Mouse (Mus musculus) forebrain, postnatal 0 days (tissue): ENCODE measurements around the gene Zfpm1. TPM values are rescaled to one million over a fixed set of nuclear protein-coding genes. Genes with fewer than 3 reads are reported as not detected.

Experiments
- ATAC-seq: fragments of 200-750 bp; cut with Nextera tagmentation; 2 replicates; pipeline ENCODE4 v1.8.0; 2017; ENCODE audit warnings: mild to moderate bottlenecking, moderate library complexity
- DNase-seq: peaks from one replicate; pipeline ENCODE4 v3.0.0-alpha.2; 2015
- H3K27ac ChIP-seq: fragments of 300-500 bp; sonication (generic); 2 replicates; pipeline ENCODE4 v1.5.1; 2014; ENCODE audit warnings: low read depth, mild to moderate bottlenecking, antibody characterized with exemption, low read length, moderate library complexity, mixed read lengths
- H3K27me3 ChIP-seq: fragments of 300-500 bp; sonication (generic); 2 replicates; pipeline ENCODE4 v1.6.1; 2014; ENCODE audit warnings: mild to moderate bottlenecking, low read length, mixed read lengths; ENCODE audit not compliant: insufficient read depth
- H3K36me3 ChIP-seq: fragments of 300-500 bp; sonication (generic); 2 replicates; pipeline ENCODE4 v1.6.1; 2014; ENCODE audit warnings: mild to moderate bottlenecking, moderate library complexity; ENCODE audit not compliant: insufficient read depth
- H3K4me1 ChIP-seq: fragments of 300-500 bp; sonication (generic); 2 replicates; pipeline ENCODE4 v1.6.1; 2014; ENCODE audit warnings: antibody characterized with exemption; ENCODE audit not compliant: insufficient read depth
- H3K4me2 ChIP-seq: fragments of 300-500 bp; sonication (generic); 2 replicates; pipeline ENCODE4 v1.6.1; 2014; ENCODE audit warnings: low read depth, mild to moderate bottlenecking, moderate library complexity
- H3K4me3 ChIP-seq: fragments of 300-500 bp; sonication (generic); 2 replicates; pipeline ENCODE4 v1.5.1; 2014; ENCODE audit warnings: low read depth, low read length, mixed read lengths
- H3K9ac ChIP-seq: fragments of 300-500 bp; sonication (generic); 2 replicates; pipeline ENCODE4 v1.6.1; 2014; ENCODE audit warnings: mild to moderate bottlenecking
- H3K9me3 ChIP-seq: fragments of 300-500 bp; sonication (generic); 2 replicates; pipeline ENCODE4 v1.6.1; 2016; ENCODE audit warnings: low read length
- CTCF ChIP-seq: sonication (generic); IDR thresholded peaks from 2 replicates; pipeline ENCODE4 v1.5.1; 2016; ENCODE audit warnings: antibody characterized with exemption, control low read depth, low read depth
- WGBS: fragments of 180-500 bp; shearing (Covaris S2); extraction: QIAGEN DNeasy Blood & Tissue Kit; methylation state at CpG from one replicate; pipeline ENCODE4 v1.1.7; 2014; 5-methylcytosine and 5-hydroxymethylcytosine counted together
- polyA plus RNA-seq: library from polyadenylated mRNA; unstranded; fragments of >200 nt; fragmentation: Nextera tagmentation; extraction: Ambion mirVana; gene quantifications from 2 replicates; pipeline ENCODE4 v1.2.1, GENCODE M21; 2015
- total RNA-seq: library from RNA; depleted of rRNA; stranded (reverse); fragments of >200 nt; gene quantifications from 2 replicates; pipeline ENCODE4 v1.2.3, GENCODE M21; 2014

Zfpm1 gene
- total and polyA plus RNA-seq, 2 experiments from 2014 or later: 1.1 to 10.1 TPM

- ATAC-seq (peak; percentile 16; the same call in 1 of the 2 replicates), DNase-seq (no peak)
- Histone ChIP-seq H3K9ac (0 out of 2 replicates have a peak overlapping the region, but pooled peaks have one; percentile 2), H3K9me3 (no peaks in the 10 kb centered on the region), H3K4me3 (peak overlapping the region; percentile 13), H3K27me3 (0 out of 2 replicates have a peak, but pooled peaks cover 3% of the 10 kb centered on the region), H3K4me1 (0 out of 2 replicates have a peak, but pooled peaks cover 8% of the 10 kb centered on the region), H3K4me2 (peak overlapping the region; percentile 38), H3K27ac (no peak overlapping the region), H3K36me3 (no peaks in the 10 kb centered on the region)
- TF ChIP-seq CTCF: no peak
- under 1% methylated on average over 13 of the region's 14 CpGs for WGBS
Measured at GRCm38 (mm10) chr8:122343758-122344157, 61.8 kb downstream of the Zfpm1 start.

DNA sequence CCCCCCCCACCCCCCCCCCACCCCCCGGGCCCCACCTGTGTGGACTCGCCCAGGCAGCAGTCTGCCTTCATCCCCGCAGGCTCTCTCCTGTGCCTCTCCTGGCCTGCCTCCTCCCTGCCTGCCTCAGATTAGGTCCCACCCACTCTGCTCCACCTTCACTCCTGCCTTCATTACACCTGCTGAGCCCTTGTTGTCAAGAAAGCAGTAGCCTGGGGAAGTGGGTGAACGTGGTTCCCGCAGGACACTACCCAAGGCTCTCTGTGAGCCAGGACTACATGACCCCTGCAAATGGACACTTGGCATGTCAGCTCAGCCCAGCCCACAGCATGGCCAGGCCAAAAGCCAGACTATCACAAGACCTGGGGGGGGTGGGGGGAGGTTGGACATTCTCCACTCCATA lies 62.3 kb downstream of the Zfpm1 start:
- no peak for DNase-seq
- Histone ChIP-seq H3K9me3 (no peaks in the 10 kb centered on the region), H3K4me2 (no peak overlapping the region), H3K27me3 (0 out of 2 replicates have a peak, but pooled peaks cover 3% of the 10 kb centered on the region), H3K9ac (no peak overlapping the region), H3K4me3 (no peak overlapping the region), H3K27ac (no peak overlapping the region), H3K4me1 (0 out of 2 replicates have a peak, but pooled peaks cover 8% of the 10 kb centered on the region), H3K36me3 (no peaks in the 10 kb centered on the region)
- 4% methylated on average over 2 of the region's 5 CpGs for WGBS
- TF ChIP-seq CTCF: no peak
- ATAC-seq: no peak

DNA sequence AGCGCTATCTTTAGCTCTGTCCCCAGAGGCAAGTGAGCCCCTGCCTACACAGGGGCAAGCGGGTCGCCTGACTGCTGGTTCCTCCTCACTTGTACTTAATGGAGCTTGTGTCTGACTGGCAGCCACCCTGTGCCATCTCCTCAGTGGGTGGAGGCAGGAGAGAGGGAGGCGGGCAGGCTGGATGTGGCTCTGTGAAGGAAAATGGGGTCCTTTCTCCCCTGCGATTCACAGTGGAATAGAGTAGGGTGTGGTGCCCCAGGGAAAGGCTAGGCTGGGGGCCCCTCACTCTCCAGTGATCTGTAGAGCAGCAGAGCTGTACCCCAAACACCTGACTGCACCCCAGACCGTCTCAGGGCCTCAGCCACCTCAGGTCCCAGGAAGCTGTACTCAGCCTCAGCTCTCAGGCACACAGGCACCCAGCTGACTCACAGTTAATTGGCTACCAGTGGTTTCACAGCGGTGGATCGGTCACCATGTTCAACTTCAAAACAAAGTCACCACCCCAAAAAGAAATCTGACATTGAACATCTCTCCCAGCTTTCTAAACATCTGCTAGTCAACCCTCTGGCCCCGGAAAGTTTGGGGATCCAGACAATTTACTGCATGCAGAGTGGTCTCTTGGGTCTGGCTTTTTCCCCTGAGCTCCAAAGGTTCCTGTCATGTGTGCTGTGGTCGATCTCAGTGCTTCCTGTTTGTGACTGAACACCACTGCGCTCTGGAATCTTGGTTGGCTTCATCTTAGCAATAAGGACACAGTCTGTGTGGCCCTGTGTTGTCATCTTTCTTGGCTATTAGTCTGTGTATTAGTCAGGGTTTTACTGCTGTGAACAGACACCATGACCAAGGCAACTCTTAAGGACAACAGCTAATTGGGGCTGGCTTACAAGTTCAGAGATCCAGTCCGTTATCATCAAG lies 63.5 kb downstream of the Zfpm1 start:
- H3K4me3 ChIP-seq: no peak overlapping the region
- TF ChIP-seq CTCF: no peak
- 0 out of 2 replicates have a peak, but pooled peaks cover 8% of the 10 kb centered on the region for H3K4me1 ChIP-seq
- H3K4me2 ChIP-seq: no peak overlapping the region
- DNase-seq (no peak), ATAC-seq (no peak)
- H3K9ac ChIP-seq: no peak overlapping the region
- 0 out of 2 replicates have a peak, but pooled peaks cover 3% of the 10 kb centered on the region for H3K27me3 ChIP-seq
- H3K27ac ChIP-seq: no peak overlapping the region
- WGBS: 62% methylated on average over 12 of the region's 12 CpGs
- no peaks in the 10 kb centered on the region for H3K36me3 ChIP-seq
- H3K9me3 ChIP-seq: no peaks in the 10 kb centered on the region

GRCm38 (mm10) chr8:122347811-122348552 lies 66.0 kb downstream of the Zfpm1 start:
- TF ChIP-seq CTCF: no peak
- H3K27ac ChIP-seq: no peak overlapping the region
- DNase-seq: peak; percentile 84

DNA sequence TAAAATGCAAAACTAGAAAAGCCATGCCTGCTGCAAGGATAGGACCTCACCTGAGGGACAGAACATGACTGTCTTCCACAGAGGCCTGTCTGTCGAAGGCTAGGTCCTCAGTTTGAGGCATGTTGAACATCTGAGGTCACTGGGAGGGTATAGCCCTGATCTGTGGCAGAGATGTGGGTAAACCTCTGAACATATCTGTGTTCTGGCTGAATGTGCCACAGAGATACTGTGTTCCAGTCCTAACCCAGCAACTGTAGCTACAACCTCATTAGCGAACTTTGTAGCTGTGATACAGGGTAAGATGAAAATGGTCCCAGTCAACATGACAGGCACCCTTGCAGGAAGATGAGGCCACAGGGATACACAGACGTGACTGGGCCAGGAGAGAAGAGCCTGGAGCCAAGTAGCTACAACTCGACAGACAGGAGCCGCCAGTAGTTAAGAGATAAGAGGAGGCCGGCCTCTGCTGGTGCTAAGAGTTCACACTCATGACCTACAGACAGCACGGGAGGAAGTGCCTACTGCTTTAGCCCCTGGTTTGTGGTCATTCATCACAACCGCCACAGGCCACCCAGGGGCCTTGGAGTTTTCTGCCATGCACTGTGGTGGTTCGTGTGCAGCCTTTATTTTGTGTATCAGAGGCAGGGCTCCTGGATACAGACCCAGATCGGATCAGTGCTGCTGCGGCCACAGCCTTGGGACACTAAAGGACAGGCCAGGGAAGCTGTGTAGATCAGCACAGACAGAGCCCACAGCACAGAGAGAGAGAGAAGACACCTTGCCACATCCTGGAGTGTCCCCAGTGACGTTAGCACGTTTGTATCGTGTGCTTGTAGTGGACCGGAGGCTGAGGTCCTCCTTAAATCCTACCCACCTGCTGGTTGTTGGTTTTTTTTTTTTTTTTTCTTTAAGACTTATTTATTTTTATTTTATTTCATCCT lies 67.7 kb downstream of the Zfpm1 start:
- no peak for ATAC-seq
- WGBS: 44% methylated on average over 15 of the region's 15 CpGs

More at GRCm38 (mm10) chr8:122347811-122348552, 66.0 kb downstream of the Zfpm1 start:
- peak; percentile 73 for ATAC-seq
- no peak overlapping the region for H3K9ac ChIP-seq
- H3K4me3 ChIP-seq: no peak overlapping the region
- no peaks in the 10 kb centered on the region for H3K9me3 ChIP-seq
- no peaks in the 10 kb centered on the region for H3K36me3 ChIP-seq
- no peak overlapping the region for H3K4me2 ChIP-seq
- 0 out of 2 replicates have a peak, but pooled peaks cover 8% of the 10 kb centered on the region for H3K4me1 ChIP-seq
- 46% methylated on average over 5 of the region's 5 CpGs for WGBS
- 0 out of 2 replicates have a peak, but pooled peaks cover 3% of the 10 kb centered on the region for H3K27me3 ChIP-seq

More for the DNA sequence above, 67.7 kb downstream of the Zfpm1 start:
- TF ChIP-seq CTCF: no peak
- Histone ChIP-seq H3K27ac (no peak overlapping the region), H3K4me3 (no peak overlapping the region), H3K4me1 (0 out of 2 replicates have a peak, but pooled peaks cover 8% of the 10 kb centered on the region), H3K27me3 (no peaks in the 10 kb centered on the region), H3K4me2 (no peak overlapping the region), H3K9ac (no peak overlapping the region), H3K36me3 (no peaks in the 10 kb centered on the region), H3K9me3 (no peaks in the 10 kb centered on the region)
- DNase-seq: no peak
